Mouse (Mus musculus) hindbrain, embryonic 10.5 days (tissue): ENCODE data around the gene Gmppb. TPM values are rescaled to one million over a fixed set of nuclear protein-coding genes. Genes with fewer than 3 reads are reported as not detected.

ENCODE experiments used
- DNase-seq: peaks from one replicate; pipeline ENCODE4 v3.0.0-alpha.2; 2017; ENCODE audit warnings: low spot score
- H3K27ac ChIP-seq: fragments of 300-500 bp; sonication (generic); 2 replicates; pipeline ENCODE4 v1.5.1; 2016; ENCODE audit warnings: mild to moderate bottlenecking, moderate library complexity
- H3K27me3 ChIP-seq: fragments of 300-500 bp; sonication (generic); 2 replicates; pipeline ENCODE4 v1.6.1; 2016; ENCODE audit warnings: mild to moderate bottlenecking; ENCODE audit not compliant: poor library complexity, insufficient read depth, severe bottlenecking
- H3K36me3 ChIP-seq: fragments of 300-500 bp; sonication (generic); 2 replicates; pipeline ENCODE4 v1.6.1; 2016; ENCODE audit warnings: mild to moderate bottlenecking, moderate library complexity
- H3K4me1 ChIP-seq: fragments of 300-500 bp; sonication (generic); replicated peaks from 2 replicates; pipeline ENCODE4 v1.6.1; 2016; ENCODE audit warnings: mild to moderate bottlenecking
- H3K4me3 ChIP-seq: fragments of 300-500 bp; sonication (generic); 2 replicates; pipeline ENCODE4 v1.5.1; 2016; ENCODE audit warnings: mild to moderate bottlenecking, moderate library complexity
- H3K9me3 ChIP-seq: fragments of 300-500 bp; sonication (generic); 2 replicates; pipeline ENCODE4 v1.6.1; 2016; ENCODE audit warnings: mild to moderate bottlenecking, moderate library complexity
- WGBS: fragments of 180-500 bp; shearing (Covaris S2); methylation state at CpG from one replicate; pipeline ENCODE4 v1.1.7; 2016; 5-methylcytosine and 5-hydroxymethylcytosine counted together
- polyA plus RNA-seq: library from polyadenylated mRNA; unstranded; fragments of >200 nt; fragmentation: Nextera tagmentation; extraction: Ambion mirVana; gene quantifications from 2 replicates; pipeline ENCODE4 v1.2.1, GENCODE M21; 2016

Gmppb gene
- polyA plus RNA-seq, 1 experiment from 2014 or later = 30.7 TPM

GRCm38 (mm10) chr9:108054331-108055040 is 5.4 kb downstream of the Gmppb start:
- Histone ChIP-seq H3K27ac (no peak overlapping the region), H3K27me3 (no peaks in the 10 kb centered on the region), H3K9me3 (no peaks in the 10 kb centered on the region), H3K36me3 (peaks cover 87% of the 10 kb centered on the region), H3K4me1 (peaks cover 25% of the 10 kb centered on the region), H3K4me3 (no peak overlapping the region)
- DNase-seq = no peak
- 93% methylated on average over 22 of the region's 22 CpGs for WGBS

GRCm38 (mm10) chr9:108055061-108055460 is 6.0 kb downstream of the Gmppb start:
- Histone ChIP-seq H3K4me1 (peaks cover 20% of the 10 kb centered on the region), H3K36me3 (peaks cover 93% of the 10 kb centered on the region), H3K9me3 (no peaks in the 10 kb centered on the region), H3K27ac (no peak overlapping the region), H3K4me3 (no peak overlapping the region), H3K27me3 (no peaks in the 10 kb centered on the region)
- no peak for DNase-seq
- WGBS = 76% methylated on average over 1 of the region's 1 CpGs

- Histone ChIP-seq H3K27ac (no peak overlapping the region), H3K4me3 (no peak overlapping the region), H3K36me3 (peaks cover 91% of the 10 kb centered on the region), H3K4me1 (peaks cover 17% of the 10 kb centered on the region), H3K9me3 (no peaks in the 10 kb centered on the region), H3K27me3 (no peaks in the 10 kb centered on the region)
- DNase-seq = no peak
- WGBS = 89% methylated on average over 6 of the region's 6 CpGs
These were observed 6.7 kb downstream of the Gmppb start for GRCm38 (mm10) chr9:108055661-108056237.

- Histone ChIP-seq H3K9me3 (no peaks in the 10 kb centered on the region), H3K4me3 (no peak overlapping the region; the same call in 1 of the 2 replicates), H3K4me1 (peaks cover 17% of the 10 kb centered on the region), H3K27me3 (no peaks in the 10 kb centered on the region), H3K36me3 (peaks cover 88% of the 10 kb centered on the region), H3K27ac (no peak overlapping the region)
- 77% methylated on average over 28 of the region's 28 CpGs for WGBS
- no peak for DNase-seq
These were observed 7.6 kb downstream of the Gmppb start for GRCm38 (mm10) chr9:108056361-108057261.

- H3K27ac ChIP-seq = no peak overlapping the region
- peaks cover 88% of the 10 kb centered on the region for H3K36me3 ChIP-seq
- H3K27me3 ChIP-seq = no peaks in the 10 kb centered on the region
- H3K9me3 ChIP-seq = no peaks in the 10 kb centered on the region
- no peak for DNase-seq
- 89% methylated on average over 5 of the region's 5 CpGs for WGBS
- peaks cover 17% of the 10 kb centered on the region for H3K4me1 ChIP-seq
- H3K4me3 ChIP-seq = no peak overlapping the region
These were observed 8.2 kb downstream of the Gmppb start for GRCm38 (mm10) chr9:108057262-108057562.

GRCm38 (mm10) chr9:108058291-108058690 is 9.2 kb downstream of the Gmppb start:
- peaks cover 9% of the 10 kb centered on the region for H3K4me1 ChIP-seq
- no peak overlapping the region for H3K27ac ChIP-seq
- no peaks in the 10 kb centered on the region for H3K27me3 ChIP-seq
- no peaks in the 10 kb centered on the region for H3K9me3 ChIP-seq
- peaks cover 92% of the 10 kb centered on the region for H3K36me3 ChIP-seq
- 95% methylated on average over 9 of the region's 9 CpGs for WGBS
- H3K4me3 ChIP-seq = no peak overlapping the region
- no peak for DNase-seq

GRCm38 (mm10) chr9:108062142-108062541 is 13.1 kb downstream of the Gmppb start:
- H3K9me3 ChIP-seq = no peaks in the 10 kb centered on the region
- no peak overlapping the region for H3K4me3 ChIP-seq
- 89% methylated on average over 3 of the region's 3 CpGs for WGBS
- peaks cover 1% of the 10 kb centered on the region; the same call in 1 of the 2 replicates for H3K4me1 ChIP-seq
- H3K36me3 ChIP-seq = peaks cover 85% of the 10 kb centered on the region
- DNase-seq = no peak
- H3K27me3 ChIP-seq = no peaks in the 10 kb centered on the region
- H3K27ac ChIP-seq = no peak overlapping the region

GRCm38 (mm10) chr9:108063361-108063760 is 14.3 kb downstream of the Gmppb start:
- Histone ChIP-seq H3K36me3 (peaks cover 74% of the 10 kb centered on the region), H3K9me3 (no peaks in the 10 kb centered on the region), H3K4me1 (no peaks in the 10 kb centered on the region; the same call in 1 of the 2 replicates), H3K4me3 (no peak overlapping the region), H3K27ac (no peak overlapping the region), H3K27me3 (no peaks in the 10 kb centered on the region)
- no peak for DNase-seq
- WGBS = 92% methylated on average over 12 of the region's 12 CpGs

- DNase-seq = peak; percentile 44
- no peaks in the 10 kb centered on the region for H3K9me3 ChIP-seq
- WGBS = 50% methylated on average over 5 of the region's 5 CpGs
- H3K27ac ChIP-seq = no peak overlapping the region
- no peak overlapping the region for H3K4me3 ChIP-seq
- peaks cover 75% of the 10 kb centered on the region for H3K36me3 ChIP-seq
- H3K4me1 ChIP-seq = no peaks in the 10 kb centered on the region; the same call in 1 of the 2 replicates
- no peaks in the 10 kb centered on the region for H3K27me3 ChIP-seq
These were observed 16.5 kb downstream of the Gmppb start for GRCm38 (mm10) chr9:108065491-108066011.

- H3K36me3 ChIP-seq = peaks cover 73% of the 10 kb centered on the region
- WGBS = 88% methylated on average over 7 of the region's 7 CpGs
- no peaks in the 10 kb centered on the region; the same call in 1 of the 2 replicates for H3K4me1 ChIP-seq
- H3K9me3 ChIP-seq = no peaks in the 10 kb centered on the region
- H3K27me3 ChIP-seq = no peaks in the 10 kb centered on the region
- H3K27ac ChIP-seq = no peak overlapping the region
- H3K4me3 ChIP-seq = no peak overlapping the region
- no peak for DNase-seq
These were observed 18.2 kb downstream of the Gmppb start for GRCm38 (mm10) chr9:108067199-108067598.

GRCm38 (mm10) chr9:108067900-108068299 is 18.9 kb downstream of the Gmppb start:
- WGBS = 25% methylated on average over 8 of the region's 8 CpGs
- no peak overlapping the region for H3K27ac ChIP-seq
- no peak overlapping the region for H3K4me3 ChIP-seq
- no peaks in the 10 kb centered on the region; the same call in 1 of the 2 replicates for H3K4me1 ChIP-seq
- no peaks in the 10 kb centered on the region for H3K27me3 ChIP-seq
- DNase-seq = peak; percentile 88
- peaks cover 66% of the 10 kb centered on the region for H3K36me3 ChIP-seq
- no peaks in the 10 kb centered on the region for H3K9me3 ChIP-seq

- Histone ChIP-seq H3K27ac (no peak overlapping the region), H3K4me3 (no peak overlapping the region), H3K4me1 (0 out of 2 replicates have a peak, but pooled peaks cover 5% of the 10 kb centered on the region), H3K9me3 (no peaks in the 10 kb centered on the region), H3K27me3 (no peaks in the 10 kb centered on the region), H3K36me3 (peaks cover 60% of the 10 kb centered on the region)
- DNase-seq = no peak
- 89% methylated on average over 9 of the region's 9 CpGs for WGBS
These were observed 20.0 kb downstream of the Gmppb start for GRCm38 (mm10) chr9:108069007-108069406.
